Mouse (Mus musculus) effector memory CD4-positive, alpha-beta T cell, adult 7 months (primary cell): ENCODE results near the gene Ugt1a2. TPM values are rescaled to one million over a fixed set of nuclear protein-coding genes. Genes with fewer than 3 reads are reported as not detected.

Source experiments
- polyA plus RNA-seq: library from polyadenylated mRNA; unstranded; fragments of 100-300 nt; shearing (Covaris generic); gene quantifications from one replicate; pipeline ENCODE4 v1.2.1, GENCODE M21; 2017

Ugt1a2 gene
- polyA plus RNA-seq = 0.56 TPM

GRCm38 (mm10) chr1:88200456-88200855 lies at the start of gene Ugt1a2:
TSS of gene Ugt1a2 (plus strand) at chr1:88200601.

GRCm38 (mm10) chr1:88165711-88166110 lies 34.7 kb upstream of the Ugt1a2 start, which contains the start of gene Ugt1a5:
TSS of gene Ugt1a5 (plus strand) at chr1:88166012.

GRCm38 (mm10) chr1:88205294-88205922 lies 5.0 kb downstream of the Ugt1a2 start, which contains the start of gene Dnajb3:
TSS of gene Dnajb3 (minus strand) at chr1:88205782.

GRCm38 (mm10) chr1:88211812-88212211 lies 11.4 kb downstream of the Ugt1a2 start, which contains the start of gene Ugt1a1:
TSS of gene Ugt1a1 (plus strand) at chr1:88211959.

GRCm38 (mm10) chr1:88226670-88227379 lies 26.4 kb downstream of the Ugt1a2 start, which contains the start of gene Mroh2a:
TSS of gene Mroh2a (plus strand) at chr1:88226986.

Other genes with a start within 250 kb of the Ugt1a2 start
- gene Usp40, start 192.1 kb upstream of the Ugt1a2 start, polyA plus RNA-seq = 14.5 TPM
- not detected for gene Ugt1a10, start 145.2 kb upstream of the Ugt1a2 start, polyA plus RNA-seq
- gene Ugt1a9, start 129.8 kb upstream of the Ugt1a2 start, polyA plus RNA-seq = not detected
- not detected for gene Ugt1a8, start 112.8 kb upstream of the Ugt1a2 start, polyA plus RNA-seq
- 0.16 TPM for gene Ugt1a7c, start 105.5 kb upstream of the Ugt1a2 start, polyA plus RNA-seq
- not detected for gene Ugt1a6b, start 97.3 kb upstream of the Ugt1a2 start, polyA plus RNA-seq
- 1.1 TPM for gene Ugt1a6a, start 65.8 kb upstream of the Ugt1a2 start, polyA plus RNA-seq
- gene Ugt1a5, start 34.6 kb upstream of the Ugt1a2 start, polyA plus RNA-seq = not detected
- not detected for gene Dnajb3, start 5.2 kb downstream of the Ugt1a2 start, polyA plus RNA-seq
- gene Ugt1a1, start 11.4 kb downstream of the Ugt1a2 start, polyA plus RNA-seq = not detected
- 2.7 TPM for gene Mroh2a, start 26.4 kb downstream of the Ugt1a2 start, polyA plus RNA-seq
- 90.0 TPM for gene Hjurp, start 77.0 kb downstream of the Ugt1a2 start, polyA plus RNA-seq
- not detected for gene Trpm8, start 77.1 kb downstream of the Ugt1a2 start, polyA plus RNA-seq
- gene Spp2, start 206.4 kb downstream of the Ugt1a2 start, polyA plus RNA-seq = not detected